Mouse (Mus musculus) lung, embryonic 14.5 days (tissue): ENCODE measurements at regions not wholly inside any gene's neighbourhood (a gene's known extent, or its start where the extent isn't known, plus 50 kb on each side); places are given as distances from the start of the nearest gene placed in this dataset.

ENCODE experiments used
- ATAC-seq: fragments of 200-750 bp; cut with Nextera tagmentation; 2 replicates; pipeline ENCODE4 v1.8.0; 2017; ENCODE audit warnings: mild to moderate bottlenecking, moderate TSS enrichment, moderate library complexity; ENCODE audit not compliant: insufficient read depth
- DNase-seq: peaks from one replicate; pipeline ENCODE4 v3.0.0-alpha.2; 2015
- H3K27ac ChIP-seq: fragments of 300-500 bp; sonication (generic); 2 replicates; pipeline ENCODE4 v1.5.1; 2014; ENCODE audit warnings: low read depth, mild to moderate bottlenecking, moderate library complexity
- H3K27me3 ChIP-seq: fragments of 300-500 bp; sonication (generic); 2 replicates; pipeline ENCODE4 v1.6.1; 2014; ENCODE audit warnings: low read length, control low read depth; ENCODE audit not compliant: insufficient read depth
- H3K36me3 ChIP-seq: fragments of 300-500 bp; sonication (generic); 2 replicates; pipeline ENCODE4 v1.6.1; 2014; ENCODE audit warnings: control low read depth; ENCODE audit not compliant: insufficient read depth
- H3K4me1 ChIP-seq: fragments of 300-500 bp; sonication (generic); 2 replicates; pipeline ENCODE4 v1.6.1; 2014; ENCODE audit warnings: antibody characterized with exemption, control low read depth; ENCODE audit not compliant: insufficient read depth
- H3K4me2 ChIP-seq: fragments of 300-500 bp; sonication (generic); 2 replicates; pipeline ENCODE4 v1.6.1; 2014; ENCODE audit warnings: mild to moderate bottlenecking
- H3K4me3 ChIP-seq: fragments of 300-500 bp; sonication (generic); 2 replicates; pipeline ENCODE4 v1.5.1; 2014; ENCODE audit warnings: low read depth, low read length
- H3K9ac ChIP-seq: fragments of 300-500 bp; sonication (generic); 2 replicates; pipeline ENCODE4 v1.6.1; 2014
- H3K9me3 ChIP-seq: fragments of 300-500 bp; sonication (generic); 2 replicates; pipeline ENCODE4 v1.6.1; 2016; ENCODE audit warnings: low read depth, low read length, control low read depth
- CTCF ChIP-seq: IDR thresholded peaks from 2 replicates; pipeline ENCODE4 v1.5.1; 2016; ENCODE audit warnings: antibody characterized with exemption, low read depth
- WGBS: fragments of 180-500 bp; shearing (Covaris S2); extraction: QIAGEN DNeasy Blood & Tissue Kit; methylation state at CpG from one replicate; pipeline ENCODE4 v1.1.7; 2014; 5-methylcytosine and 5-hydroxymethylcytosine counted together

DNA sequence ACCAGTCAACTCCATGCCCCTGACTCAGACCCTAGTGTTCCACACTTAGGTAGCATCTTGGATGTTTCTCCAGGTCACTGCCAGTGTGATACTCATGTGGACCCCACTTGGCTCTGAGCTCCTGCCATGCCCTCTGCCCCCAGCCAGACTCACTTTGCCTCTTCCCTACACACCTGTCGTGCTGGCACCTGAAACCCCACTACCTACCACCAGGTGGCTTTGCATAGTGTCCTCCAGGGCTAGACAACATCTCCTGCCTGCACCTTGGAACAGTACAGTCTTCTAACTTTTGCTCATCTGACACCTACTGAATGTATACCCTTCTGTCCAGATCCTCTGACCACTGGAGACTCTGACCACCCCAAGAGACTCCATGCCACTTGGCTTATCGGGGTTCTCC, 80.6 kb downstream of the Fam53a start:
- Histone ChIP-seq H3K4me2 (no peak overlapping the region), H3K4me3 (no peak overlapping the region), H3K9me3 (no peaks in the 10 kb centered on the region), H3K27ac (no peak overlapping the region), H3K9ac (no peak overlapping the region), H3K4me1 (no peaks in the 10 kb centered on the region), H3K36me3 (no peaks in the 10 kb centered on the region), H3K27me3 (no peaks in the 10 kb centered on the region)
- no peak for DNase-seq
- ATAC-seq = no peak
- peak; percentile 40 for TF ChIP-seq CTCF
- 61% methylated on average over 2 of the region's 2 CpGs for WGBS

DNA sequence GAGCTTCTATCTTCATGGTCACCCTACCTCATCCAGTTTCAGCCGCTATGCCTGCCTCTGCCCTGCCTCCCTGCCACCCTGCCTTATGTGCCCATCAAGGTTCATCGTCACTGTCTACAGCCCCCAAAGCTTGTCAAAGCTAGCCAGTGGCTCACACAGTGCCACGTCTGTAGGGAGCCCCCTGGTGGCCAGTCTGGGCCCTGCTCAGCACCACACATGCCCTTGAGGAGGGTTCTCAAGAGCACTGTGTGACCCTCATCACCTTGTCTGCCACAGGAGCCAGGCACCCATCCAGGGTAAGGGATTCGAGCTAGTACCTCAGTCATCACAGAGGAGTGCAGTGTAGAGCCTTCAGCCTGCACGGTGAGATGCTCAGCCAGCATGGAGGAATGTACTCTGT, 86.1 kb downstream of the Fam53a start:
- H3K4me2 ChIP-seq = no peak overlapping the region
- 13% methylated on average over 5 of the region's 5 CpGs for WGBS
- H3K9me3 ChIP-seq = no peaks in the 10 kb centered on the region
- no peaks in the 10 kb centered on the region for H3K4me1 ChIP-seq
- no peak overlapping the region for H3K27ac ChIP-seq
- peaks cover 27% of the 10 kb centered on the region; the same call in 1 of the 2 replicates for H3K27me3 ChIP-seq
- H3K36me3 ChIP-seq = no peaks in the 10 kb centered on the region
- DNase-seq = peak; percentile 74
- H3K4me3 ChIP-seq = no peak overlapping the region
- 0 out of 2 replicates have a peak, but pooled peaks have one; percentile 63 for ATAC-seq
- no peak overlapping the region for H3K9ac ChIP-seq
- peak; percentile 87 for TF ChIP-seq CTCF

DNA sequence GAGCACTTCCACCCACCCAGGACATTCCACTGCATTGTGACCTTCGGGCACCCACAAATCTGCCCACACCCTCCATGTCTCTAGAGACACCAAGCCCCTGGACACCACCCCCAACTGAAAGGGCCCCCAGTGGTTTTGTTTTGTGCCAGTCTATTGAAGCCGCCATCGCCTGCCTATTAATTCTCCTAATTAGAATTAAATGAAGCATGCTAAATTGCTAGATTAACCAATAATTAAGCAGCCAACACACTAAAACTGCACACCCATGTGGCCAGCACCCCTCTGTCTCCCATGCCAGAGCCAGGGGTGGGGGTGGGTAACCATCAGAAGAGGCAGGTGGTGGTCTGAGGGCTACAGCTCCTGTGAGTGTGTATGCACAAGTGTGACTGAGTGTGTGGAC, 86.8 kb downstream of the Fam53a start:
- no peak overlapping the region for H3K4me2 ChIP-seq
- no peak overlapping the region for H3K9ac ChIP-seq
- no peaks in the 10 kb centered on the region for H3K9me3 ChIP-seq
- 91% methylated on average over 3 of the region's 3 CpGs for WGBS
- TF ChIP-seq CTCF = no peak
- no peaks in the 10 kb centered on the region for H3K36me3 ChIP-seq
- DNase-seq (no peak), ATAC-seq (no peak)
- no peak overlapping the region for H3K27ac ChIP-seq
- peaks cover 28% of the 10 kb centered on the region; the same call in 1 of the 2 replicates for H3K27me3 ChIP-seq
- no peaks in the 10 kb centered on the region for H3K4me1 ChIP-seq
- H3K4me3 ChIP-seq = no peak overlapping the region

DNA sequence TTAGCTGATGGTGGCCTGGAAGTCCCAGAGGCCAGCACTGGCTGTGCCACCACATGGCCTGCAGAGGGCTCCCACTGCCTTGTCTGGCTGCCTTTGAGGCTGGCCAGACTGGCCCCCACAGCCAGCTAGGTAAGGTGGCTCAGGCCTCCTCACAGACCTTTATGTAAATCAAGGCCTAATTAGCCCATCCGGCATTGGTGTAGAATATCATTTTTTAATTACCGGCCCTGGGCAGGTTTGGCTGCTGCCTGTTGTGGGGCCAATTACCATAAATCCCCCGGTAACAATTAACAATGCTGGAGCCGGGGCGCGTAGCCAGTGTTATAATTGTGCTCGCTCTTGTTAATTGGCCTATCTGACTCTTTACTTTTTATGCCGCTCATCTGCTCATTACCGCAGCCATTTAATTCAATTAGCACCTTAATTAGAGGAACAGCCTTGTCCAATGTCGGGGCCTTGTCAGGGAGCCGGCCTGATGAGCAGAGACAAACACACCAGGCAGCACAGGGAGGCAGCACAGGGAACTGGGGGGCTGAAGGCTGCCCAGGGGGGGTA, 87.4 kb downstream of the Fam53a start:
- H3K27ac ChIP-seq = no peak overlapping the region
- WGBS = 80% methylated on average over 11 of the region's 11 CpGs
- H3K9ac ChIP-seq = no peak overlapping the region
- no peak overlapping the region for H3K4me2 ChIP-seq
- H3K9me3 ChIP-seq = no peaks in the 10 kb centered on the region
- H3K4me1 ChIP-seq = no peaks in the 10 kb centered on the region
- H3K27me3 ChIP-seq = peaks cover 30% of the 10 kb centered on the region; the same call in 1 of the 2 replicates
- ATAC-seq (no peak), DNase-seq (no peak)
- TF ChIP-seq CTCF = peak; percentile 53
- H3K4me3 ChIP-seq = no peak overlapping the region
- no peaks in the 10 kb centered on the region for H3K36me3 ChIP-seq

DNA sequence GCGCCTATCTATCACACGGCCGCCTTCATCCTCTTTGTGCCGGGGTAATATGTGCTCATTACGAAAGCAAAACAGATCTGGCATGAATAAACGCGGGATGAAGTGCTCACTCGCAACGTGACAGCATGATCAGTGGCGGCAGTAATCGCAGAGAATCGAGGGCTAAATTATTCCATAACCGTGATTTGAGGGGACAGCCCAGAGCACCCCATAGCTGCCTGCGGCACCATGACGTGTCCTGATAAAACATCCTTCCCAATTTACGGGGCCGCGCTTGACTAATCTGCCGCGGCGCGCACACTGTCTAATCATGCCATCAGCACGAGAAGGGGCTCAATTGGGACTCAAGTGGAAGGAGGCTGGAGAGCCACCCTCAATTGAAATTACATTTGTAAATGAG, 89.2 kb downstream of the Fam53a start:
- 34% methylated on average over 23 of the region's 23 CpGs for WGBS
- H3K4me3 ChIP-seq = no peak overlapping the region
- ATAC-seq (no peak), DNase-seq (no peak)
- no peaks in the 10 kb centered on the region for H3K9me3 ChIP-seq
- no peak overlapping the region for H3K4me2 ChIP-seq
- peaks cover 32% of the 10 kb centered on the region; the same call in 1 of the 2 replicates for H3K27me3 ChIP-seq
- TF ChIP-seq CTCF = no peak
- H3K36me3 ChIP-seq = no peaks in the 10 kb centered on the region
- H3K9ac ChIP-seq = no peak overlapping the region
- no peaks in the 10 kb centered on the region for H3K4me1 ChIP-seq
- no peak overlapping the region for H3K27ac ChIP-seq

DNA sequence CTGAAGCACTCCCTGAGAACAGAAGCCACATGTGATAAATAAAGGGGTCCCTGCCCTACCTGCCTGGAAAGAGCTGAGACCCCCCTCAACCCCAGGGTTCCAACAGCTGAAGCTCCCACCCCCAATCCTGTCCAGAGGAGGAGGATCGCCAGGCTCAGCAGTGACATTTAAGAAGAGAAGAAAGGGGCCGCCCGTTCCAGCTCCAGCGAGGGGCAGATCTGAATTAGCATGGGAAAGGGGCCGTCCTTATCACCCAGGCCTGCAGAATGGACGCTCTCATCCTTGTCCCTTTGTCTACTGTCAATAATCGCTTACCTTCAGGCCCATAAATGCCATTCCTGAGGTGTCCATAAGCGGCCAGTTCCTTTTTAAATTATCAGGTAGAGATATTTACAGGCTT, 92.0 kb downstream of the Fam53a start:
- Histone ChIP-seq H3K4me1 (no peaks in the 10 kb centered on the region), H3K27me3 (peaks cover 41% of the 10 kb centered on the region; the same call in 1 of the 2 replicates), H3K9ac (no peak overlapping the region), H3K4me3 (no peak overlapping the region), H3K9me3 (no peaks in the 10 kb centered on the region), H3K36me3 (no peaks in the 10 kb centered on the region), H3K4me2 (no peak overlapping the region), H3K27ac (no peak overlapping the region)
- 19% methylated on average over 8 of the region's 8 CpGs for WGBS
- DNase-seq = no peak
- ATAC-seq = no peak
- TF ChIP-seq CTCF = no peak

GRCm38 (mm10) chr5:33537017-33537416, 92.4 kb downstream of the Fam53a start:
- no peaks in the 10 kb centered on the region for H3K9me3 ChIP-seq
- no peak for TF ChIP-seq CTCF
- H3K4me1 ChIP-seq = no peaks in the 10 kb centered on the region
- ATAC-seq = no peak
- no peak overlapping the region for H3K9ac ChIP-seq
- H3K36me3 ChIP-seq = no peaks in the 10 kb centered on the region
- no peak overlapping the region for H3K4me3 ChIP-seq
- 46% methylated on average over 4 of the region's 4 CpGs for WGBS
- H3K27me3 ChIP-seq = peaks cover 41% of the 10 kb centered on the region; the same call in 1 of the 2 replicates
- DNase-seq = no peak
- no peak overlapping the region for H3K4me2 ChIP-seq
- H3K27ac ChIP-seq = no peak overlapping the region
